Mouse (Mus musculus): ENCODE data around the gene Hist1h2ba. TPM values are rescaled to one million over a fixed set of nuclear protein-coding genes. Genes with fewer than 3 reads are reported as not detected.
A peak's percentile ranks its signal among the peaks of the same experiment; 100 is the strongest.

The Hist1h2ba gene
- total RNA-seq (2017), result not detected in 2 replicates

DNA sequence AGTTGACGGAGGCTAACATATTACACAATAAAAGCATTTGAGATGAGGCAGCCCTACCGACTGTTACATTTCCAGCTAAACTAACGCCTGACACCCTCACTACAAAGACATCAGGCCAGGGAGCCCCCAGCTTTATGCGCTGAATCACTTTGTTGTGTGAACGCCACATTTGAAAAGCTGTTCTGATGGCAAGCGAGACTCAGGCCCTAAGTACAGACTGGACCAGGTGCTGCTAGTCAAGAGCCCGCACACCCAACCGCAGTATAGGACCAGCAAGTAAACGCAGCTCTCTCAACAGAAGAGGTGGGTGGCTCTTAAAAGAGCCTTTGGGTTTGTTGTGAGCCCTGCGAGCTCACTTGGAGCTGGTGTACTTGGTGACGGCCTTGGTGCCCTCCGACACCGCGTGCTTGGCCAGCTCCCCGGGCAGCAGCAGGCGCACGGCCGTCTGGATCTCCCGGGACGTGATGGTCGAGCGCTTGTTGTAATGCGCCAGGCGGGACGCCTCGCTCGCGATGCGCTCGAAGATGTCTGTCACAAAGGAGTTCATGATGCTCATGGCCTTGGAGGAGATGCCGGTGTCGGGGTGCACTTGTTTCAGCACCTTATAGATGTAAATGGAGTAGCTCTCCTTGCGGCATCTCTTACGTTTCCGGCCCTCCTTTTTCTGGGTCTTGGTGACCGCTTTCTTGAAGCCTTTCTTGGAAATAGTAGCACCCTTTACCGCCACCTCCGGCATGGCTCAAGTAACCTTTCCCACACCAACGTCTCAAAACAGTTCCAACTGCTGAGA is at the start of gene Hist1h2ba:
TSS of gene Hist1h2ba (minus strand) at position 736 of the 790 bp plus-strand sequence.
- ATAC-seq (replicated peaks; ENCODE audit: low read depth, poor library complexity, severe bottlenecking), result no peak

DNA sequence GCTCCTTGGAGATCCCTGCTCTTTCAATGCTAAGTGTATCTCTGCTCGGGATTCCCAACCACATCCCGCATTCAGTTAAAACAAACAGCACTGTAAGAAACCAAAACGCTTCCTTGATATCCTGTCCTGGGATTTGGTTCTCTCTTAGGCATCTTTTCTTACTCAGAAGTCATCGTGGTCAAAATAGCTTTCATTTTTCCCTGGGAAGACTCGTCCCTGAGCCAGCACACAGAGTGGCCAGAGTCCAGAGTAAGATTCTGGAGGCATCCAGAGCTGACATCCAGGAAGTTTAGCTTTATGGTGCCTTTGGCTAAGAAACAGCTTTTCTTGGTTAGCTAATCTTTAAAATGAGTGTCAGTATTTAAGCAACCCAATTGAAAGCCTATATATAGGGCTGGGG is 38.3 kb upstream of the Hist1h2ba start:
- ATAC-seq (replicated peaks; ENCODE audit: low read depth, poor library complexity, severe bottlenecking), result no peak

DNA sequence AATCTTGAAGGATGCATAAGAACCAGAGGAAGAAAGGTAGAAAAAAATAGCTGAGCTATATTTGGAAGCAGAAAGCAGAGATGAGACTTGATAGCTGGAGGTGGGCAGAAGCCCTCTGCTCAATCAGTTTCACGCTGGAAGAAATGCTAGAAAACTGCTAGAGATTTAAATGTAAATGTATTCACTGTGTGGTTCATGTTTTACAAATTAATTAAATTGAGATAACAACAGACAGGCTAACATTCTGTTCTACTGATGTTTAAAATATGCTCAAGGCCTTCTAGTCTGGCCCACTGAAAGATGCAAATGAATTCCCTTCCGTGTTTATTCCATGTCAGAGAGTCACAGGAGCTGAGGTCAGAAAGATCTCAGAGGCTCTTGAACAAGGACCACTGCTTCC is 37.9 kb upstream of the Hist1h2ba start:
- ATAC-seq (replicated peaks; ENCODE audit: low read depth, poor library complexity, severe bottlenecking), result no peak

DNA sequence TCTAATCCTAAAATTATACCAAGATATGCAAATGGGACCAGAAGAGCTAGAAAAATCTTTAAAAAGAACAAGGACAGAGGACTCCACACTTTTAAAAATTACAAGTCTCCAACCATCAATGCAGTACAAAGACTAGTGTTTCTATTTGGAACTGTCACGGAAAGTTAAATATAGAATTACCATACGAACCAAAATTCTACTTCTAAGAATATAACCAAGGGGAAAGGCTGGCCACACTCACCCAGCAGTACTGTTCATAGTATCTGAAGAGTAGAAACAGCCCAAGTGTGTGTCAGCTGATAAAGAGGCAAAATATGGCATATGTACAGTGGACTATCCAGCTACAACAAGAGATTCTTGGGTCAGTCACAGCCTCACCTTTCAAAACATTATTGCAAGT is 31.0 kb upstream of the Hist1h2ba start:
- ATAC-seq (replicated peaks; ENCODE audit: low read depth, poor library complexity, severe bottlenecking), result no peak

DNA sequence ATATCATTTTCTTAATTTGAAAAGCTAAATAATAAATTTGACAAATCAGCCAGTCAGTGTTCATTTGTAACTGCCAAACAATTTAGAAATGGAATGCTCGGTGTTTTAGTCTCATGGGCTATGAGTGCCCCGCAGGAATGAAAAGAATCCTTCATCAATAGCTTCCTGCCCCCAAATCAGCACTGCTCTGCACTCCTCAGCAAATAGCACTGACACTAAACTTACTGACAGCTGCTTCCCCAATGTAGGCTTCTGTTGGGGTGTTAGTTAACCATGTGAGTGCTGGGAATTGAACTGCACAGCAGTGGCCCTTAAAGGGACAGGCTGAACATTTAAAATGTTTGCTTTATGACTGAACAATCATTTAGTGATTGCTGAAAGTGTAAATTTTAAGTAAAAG is 25.8 kb upstream of the Hist1h2ba start:
- no peak for ATAC-seq (replicated peaks; ENCODE audit: low read depth, poor library complexity, severe bottlenecking)

DNA sequence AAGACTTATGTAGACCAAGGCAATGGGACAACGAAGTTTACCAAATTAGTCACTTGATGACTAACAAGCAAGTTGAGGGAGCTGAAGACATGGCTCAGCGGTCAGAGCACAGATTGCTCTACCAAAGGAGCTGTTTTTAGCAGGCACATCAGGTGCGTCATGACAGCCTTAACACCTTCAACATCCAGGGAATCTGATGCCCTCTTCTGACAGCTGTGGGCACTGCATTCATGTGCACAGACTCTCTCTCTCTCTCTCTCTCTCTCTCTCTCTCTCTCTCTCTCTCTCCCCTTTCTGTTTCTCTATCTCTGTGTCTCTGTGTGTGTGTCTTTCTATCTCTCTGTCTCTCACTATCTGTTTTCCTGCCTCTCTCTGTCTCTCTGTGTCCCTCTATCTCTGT is 17.0 kb upstream of the Hist1h2ba start:
- 0 out of 2 replicates have a peak, but pooled peaks have one; percentile 39 for ATAC-seq (replicated peaks; ENCODE audit: low read depth, poor library complexity, severe bottlenecking)

DNA sequence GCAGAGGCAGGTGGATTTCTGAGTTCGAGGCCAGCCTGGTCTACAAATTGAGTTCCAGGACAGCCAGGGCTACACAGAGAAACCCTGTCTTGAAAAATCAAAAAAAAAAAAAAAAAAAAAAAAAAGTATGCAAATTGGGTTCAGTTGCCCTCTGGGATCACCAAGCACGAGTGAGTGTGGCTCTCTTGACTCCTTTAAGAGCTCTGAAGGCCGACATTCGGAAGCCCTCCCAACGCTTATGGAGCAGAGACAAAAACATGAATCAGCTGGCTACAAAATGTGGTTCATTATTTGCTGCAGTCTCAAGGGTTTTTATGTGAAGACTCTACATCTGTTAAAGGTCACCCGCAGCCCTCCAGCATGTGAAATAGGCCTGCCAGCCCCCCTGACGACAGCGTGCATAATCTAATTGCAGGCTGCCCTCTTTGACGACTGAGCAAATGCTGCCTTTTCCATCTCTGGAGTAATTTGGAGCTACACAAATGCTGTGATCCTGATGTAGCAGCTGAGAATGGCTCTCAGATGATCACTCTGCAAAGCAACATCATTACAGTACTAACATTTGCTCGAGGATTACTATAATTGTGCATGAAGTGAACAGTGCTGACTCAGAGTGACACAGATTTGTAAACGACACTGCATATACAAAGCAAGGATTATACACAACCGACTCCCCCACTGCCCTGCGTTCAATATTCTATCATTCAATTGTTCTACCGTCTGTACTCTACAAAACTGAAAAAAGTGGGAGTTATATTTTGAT is 15.7 kb upstream of the Hist1h2ba start:
- ATAC-seq (replicated peaks; ENCODE audit: low read depth, poor library complexity, severe bottlenecking), result no peak

DNA sequence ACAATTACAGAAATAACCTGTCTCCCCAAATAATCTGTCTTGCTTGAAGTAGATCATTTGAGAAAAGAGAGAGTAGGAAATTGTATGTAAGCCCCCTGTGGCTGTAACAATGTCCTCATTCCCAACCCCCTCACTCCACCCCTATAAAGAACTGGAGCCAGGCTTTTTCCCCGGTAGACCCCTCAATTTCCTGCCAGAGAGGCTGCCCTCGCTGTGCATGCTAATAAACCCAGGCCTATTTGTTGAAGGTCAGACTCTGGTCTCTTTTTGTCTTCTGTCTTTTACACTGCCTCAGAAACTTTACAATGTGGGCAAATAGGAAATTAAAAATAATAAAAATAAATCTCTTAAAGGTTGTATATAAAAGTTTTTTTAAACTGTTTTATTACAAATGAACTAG is 12.3 kb upstream of the Hist1h2ba start:
- ATAC-seq (replicated peaks; ENCODE audit: low read depth, poor library complexity, severe bottlenecking), result no peak

DNA sequence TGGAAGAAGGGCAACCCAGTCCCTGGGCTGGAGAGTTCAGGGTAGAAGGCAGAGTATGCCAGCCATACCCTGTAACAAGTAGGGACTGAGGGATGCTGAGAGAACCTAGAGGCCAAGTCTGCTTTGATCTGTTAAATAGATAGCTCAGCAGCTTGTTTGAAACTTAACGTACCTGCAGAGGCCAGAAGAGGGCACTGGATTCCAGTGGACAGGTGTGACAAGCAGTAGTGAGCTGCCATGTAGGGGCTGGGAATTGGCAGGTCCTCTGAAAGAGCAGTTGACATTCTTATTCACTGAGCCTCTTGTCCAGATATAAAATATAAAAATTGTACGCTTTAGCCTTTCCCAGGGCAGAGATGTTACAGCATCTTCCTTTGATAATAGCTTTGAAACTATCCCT is 8.9 kb upstream of the Hist1h2ba start:
- no peak for ATAC-seq (replicated peaks; ENCODE audit: low read depth, poor library complexity, severe bottlenecking)

DNA sequence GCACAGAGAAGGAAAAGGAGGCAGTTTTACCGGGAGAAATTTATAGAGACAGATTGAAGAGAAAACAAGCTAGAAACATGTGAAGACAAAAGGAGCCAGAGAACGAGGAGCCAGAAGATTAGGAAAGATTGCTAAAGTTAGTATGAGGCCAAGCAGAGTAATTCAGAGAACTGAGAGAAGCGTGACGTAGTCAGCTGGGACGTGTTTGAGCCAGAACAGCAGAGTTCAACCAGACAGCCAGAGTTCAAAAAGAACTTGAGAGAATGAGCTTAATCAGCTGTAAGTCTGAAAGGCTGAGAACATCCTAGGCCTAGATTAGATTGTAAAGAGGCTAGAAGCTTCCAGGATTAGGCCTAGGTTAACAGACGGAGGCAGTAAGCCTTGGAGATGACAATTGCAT is 6.3 kb upstream of the Hist1h2ba start:
- no peak for ATAC-seq (replicated peaks; ENCODE audit: low read depth, poor library complexity, severe bottlenecking)

DNA sequence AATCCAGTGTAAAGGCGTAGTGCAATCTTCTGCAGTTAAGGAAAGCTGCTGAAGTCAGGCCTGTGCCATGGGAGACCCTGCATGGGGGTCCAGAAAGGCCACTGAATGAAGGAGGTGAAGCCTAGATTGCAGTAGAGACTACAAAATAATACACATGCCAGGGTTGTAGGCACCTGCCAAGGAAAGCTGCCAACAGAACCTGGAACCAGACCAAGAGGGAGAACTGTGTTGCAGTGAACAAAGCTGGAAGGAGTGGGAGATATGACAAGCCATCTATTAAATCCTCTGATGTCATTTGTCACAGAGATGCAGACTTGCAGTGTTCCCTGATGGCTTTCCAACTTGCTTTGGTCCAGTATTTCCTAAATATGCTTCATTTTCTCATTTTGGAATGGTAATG is 4.7 kb upstream of the Hist1h2ba start:
- ATAC-seq (replicated peaks; ENCODE audit: low read depth, poor library complexity, severe bottlenecking), result no peak

DNA sequence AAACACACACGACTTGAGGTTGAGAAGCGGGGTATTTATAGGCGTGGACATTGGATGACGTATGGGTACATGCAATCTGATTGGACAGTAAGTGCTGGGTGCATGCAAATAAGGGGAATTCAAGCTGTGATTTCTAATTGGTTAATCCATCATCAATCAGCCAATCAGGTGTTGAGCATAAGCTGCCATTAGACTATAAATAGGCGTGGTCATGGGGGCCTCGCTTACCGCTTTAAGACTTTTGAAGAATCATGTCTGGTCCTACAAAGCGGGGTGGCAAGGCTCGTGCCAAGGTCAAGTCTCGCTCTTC is 210 bp upstream of the Hist1h2ba start, which contains the start of gene Hist1h2aa:
TSS of gene Hist1h2aa (plus strand) at position 252 of the 310 bp plus-strand sequence.
- no peak for ATAC-seq (replicated peaks; ENCODE audit: low read depth, poor library complexity, severe bottlenecking)

DNA sequence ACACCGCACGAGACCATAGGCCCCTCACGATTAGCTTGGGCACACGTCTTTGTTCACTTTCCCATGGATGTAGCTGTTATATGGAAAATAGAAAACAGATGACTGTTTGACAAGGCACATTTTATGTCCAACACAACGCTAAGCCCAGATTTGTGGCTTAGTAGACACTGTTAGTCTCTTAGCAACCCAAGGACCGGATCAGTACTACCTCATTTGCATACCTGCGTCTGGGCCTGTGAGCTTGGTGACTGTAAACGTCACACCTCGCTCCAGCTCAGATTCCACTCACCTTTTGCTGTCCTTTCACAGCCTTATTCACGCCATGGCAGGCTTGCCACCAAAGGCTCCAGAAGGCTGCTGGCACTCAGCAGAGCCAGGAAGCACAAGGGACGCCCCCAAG is 3.1 kb downstream of the Hist1h2ba start:
- no peak for ATAC-seq (replicated peaks; ENCODE audit: low read depth, poor library complexity, severe bottlenecking)

DNA sequence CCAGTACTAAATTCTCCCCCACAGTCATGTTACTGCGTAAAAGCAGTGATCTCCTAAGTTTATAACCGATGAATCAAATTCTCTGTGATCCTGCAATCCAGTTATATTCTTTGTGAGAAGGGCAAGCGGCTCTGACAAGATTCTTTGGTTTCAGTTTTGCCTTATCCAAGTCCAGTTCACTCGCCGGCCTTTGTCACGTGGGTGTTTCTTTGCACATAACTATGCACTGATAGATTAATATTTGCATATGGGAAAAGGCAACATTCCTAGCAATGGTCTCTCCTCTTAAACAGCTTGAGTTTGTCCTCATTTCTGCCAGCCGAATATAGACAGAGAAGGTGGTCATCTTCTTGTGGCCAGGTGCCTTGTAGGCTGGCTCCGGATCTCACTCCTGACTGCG is 3.5 kb downstream of the Hist1h2ba start:
- ATAC-seq (replicated peaks; ENCODE audit: low read depth, poor library complexity, severe bottlenecking), result no peak

DNA sequence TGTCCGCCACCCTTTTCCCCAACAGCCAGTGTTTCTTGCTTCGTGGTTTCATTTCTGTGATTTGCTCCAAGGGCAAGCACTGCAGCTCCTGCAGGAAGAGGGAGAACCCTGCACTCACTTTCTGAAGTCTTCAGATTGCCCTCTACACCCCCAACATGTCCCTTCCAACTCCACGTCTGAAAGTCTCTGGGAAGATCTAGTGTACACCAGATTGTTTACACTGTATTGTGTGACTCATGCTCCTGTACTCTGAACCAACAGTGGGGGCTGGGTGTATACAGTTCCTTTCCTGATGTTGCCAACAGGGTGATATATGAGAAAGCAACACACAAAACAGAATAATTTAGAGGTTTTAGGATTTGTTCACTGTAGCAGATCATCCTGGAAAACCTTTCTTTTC is 5.3 kb downstream of the Hist1h2ba start:
- ATAC-seq (replicated peaks; ENCODE audit: low read depth, poor library complexity, severe bottlenecking), result no peak

DNA sequence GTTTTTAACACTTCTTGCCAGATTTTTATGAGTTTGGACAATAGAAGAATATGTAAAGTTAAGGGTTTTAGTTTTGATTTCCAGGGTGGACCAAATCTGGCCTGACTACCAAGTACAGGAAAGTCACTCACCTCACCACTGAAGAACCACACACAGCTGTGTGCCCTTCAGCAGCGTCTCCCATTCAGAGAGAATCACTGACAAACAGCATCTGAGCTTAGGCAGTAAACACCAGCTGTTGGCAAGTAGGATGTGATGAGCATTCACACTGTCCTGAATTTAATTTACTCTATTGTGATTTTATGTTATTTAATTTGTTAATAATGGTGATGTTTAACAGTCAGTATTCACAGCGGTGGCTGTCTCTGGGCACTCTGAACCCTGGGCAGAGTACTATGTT is 8.2 kb downstream of the Hist1h2ba start:
- no peak for ATAC-seq (replicated peaks; ENCODE audit: low read depth, poor library complexity, severe bottlenecking)

DNA sequence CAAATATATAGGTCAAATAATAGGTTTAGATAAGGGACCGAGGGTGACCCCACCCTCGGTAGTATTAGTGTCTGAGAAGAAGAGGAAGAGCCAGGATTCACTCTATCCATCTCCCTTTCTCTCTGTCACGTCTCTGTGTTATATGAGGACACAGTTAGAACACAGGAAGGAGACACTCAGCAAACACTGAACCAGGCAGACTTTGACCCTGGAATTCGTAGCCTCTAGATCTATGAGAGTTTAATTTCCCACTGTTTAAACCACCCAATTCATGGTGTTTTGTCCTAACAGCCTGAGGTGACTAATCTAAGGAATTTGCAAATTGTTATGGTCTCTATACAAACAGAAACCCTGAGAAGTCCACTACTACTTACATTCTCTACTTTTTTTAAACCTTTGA is 16.3 kb downstream of the Hist1h2ba start:
- ATAC-seq (replicated peaks; ENCODE audit: low read depth, poor library complexity, severe bottlenecking), result no peak

DNA sequence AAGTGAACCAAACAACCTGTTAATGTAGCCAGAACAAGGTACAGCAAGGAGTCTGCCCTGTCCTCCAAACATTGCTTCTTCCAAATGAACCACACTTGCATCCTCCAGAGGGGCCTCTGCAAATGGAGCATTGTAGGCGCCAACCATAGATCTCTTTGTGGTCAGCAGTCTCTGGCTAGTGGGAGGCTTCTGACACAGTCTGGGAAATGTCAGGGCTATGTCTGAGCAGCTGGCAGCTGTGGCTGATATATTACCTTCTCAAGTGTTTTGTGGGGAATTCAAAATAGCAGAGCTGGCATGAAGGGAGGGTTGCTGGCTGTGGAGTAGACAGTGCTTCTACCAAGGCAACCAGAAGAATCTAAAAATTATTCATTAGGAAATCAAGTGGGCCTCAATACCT is 17.8 kb downstream of the Hist1h2ba start:
- ATAC-seq (replicated peaks; ENCODE audit: low read depth, poor library complexity, severe bottlenecking), result 0 out of 2 replicates have a peak, but pooled peaks have one; percentile 6

DNA sequence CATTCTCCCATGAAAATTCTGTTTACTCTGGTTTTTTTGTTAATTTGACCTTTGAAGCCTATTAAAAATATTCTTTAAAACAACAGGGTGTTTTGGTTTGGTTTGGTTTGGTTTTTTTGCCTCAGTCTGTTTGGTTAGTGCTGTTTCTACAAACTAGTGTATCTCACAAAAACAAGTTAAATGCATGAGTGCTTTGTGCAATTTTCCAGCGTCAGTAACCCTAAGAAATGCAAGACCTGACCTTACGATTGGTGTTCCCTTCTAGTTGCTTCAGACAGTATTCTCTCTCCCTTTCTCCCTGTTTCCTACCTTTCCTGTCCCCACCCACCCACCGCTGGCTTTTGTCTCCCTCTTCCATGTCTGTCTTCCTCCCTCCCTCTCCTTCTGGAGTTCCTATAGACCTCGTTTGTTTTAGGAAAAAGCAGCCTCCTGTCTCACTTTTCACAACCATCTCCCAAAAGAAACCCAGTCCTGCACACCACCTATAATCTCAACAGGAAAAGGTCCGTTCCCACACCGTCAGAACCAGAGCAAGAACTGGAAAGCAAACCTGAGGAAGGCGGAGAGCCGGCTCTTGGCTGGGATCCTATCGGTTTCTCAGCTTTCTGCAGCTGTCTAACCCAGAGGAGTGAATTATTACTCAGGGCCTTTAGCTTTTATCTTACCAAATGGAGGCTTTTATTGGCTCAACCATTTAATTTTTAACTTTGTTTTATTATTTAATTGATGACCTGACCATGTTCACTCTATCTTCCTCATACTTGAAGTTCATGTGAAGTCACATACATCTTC is 19.4 kb downstream of the Hist1h2ba start, which contains the start of gene Slc17a4:
TSS of gene Slc17a4 (minus strand) at position 634 of the 792 bp plus-strand sequence.
- ATAC-seq (replicated peaks; ENCODE audit: low read depth, poor library complexity, severe bottlenecking), result no peak

DNA sequence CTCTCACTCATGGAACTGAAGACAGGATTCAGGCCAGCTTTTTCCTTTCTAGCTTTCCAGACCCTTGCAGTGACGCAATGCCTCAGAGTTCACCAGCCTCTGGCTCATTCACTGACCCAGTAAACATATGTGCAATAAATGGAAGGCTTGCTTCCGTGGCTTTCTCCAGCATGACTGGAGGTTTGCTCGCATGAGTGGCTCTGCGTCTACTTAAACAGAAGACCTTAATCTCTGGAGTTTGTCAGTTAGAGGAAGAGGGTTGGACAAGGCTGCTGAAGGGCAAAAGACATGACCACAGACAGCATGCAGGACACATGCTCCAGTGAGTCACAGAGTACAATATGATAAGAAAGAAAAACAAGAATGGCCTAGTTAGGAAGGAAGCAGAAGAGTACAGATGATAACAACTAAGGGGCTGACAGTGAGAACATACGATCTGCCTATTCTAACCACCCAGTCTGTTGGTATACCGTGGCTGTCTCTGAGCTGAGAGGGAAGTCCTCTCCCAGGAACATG is 20.1 kb downstream of the Hist1h2ba start:
- ATAC-seq (replicated peaks; ENCODE audit: low read depth, poor library complexity, severe bottlenecking), result peak; percentile 85
